Mouse (Mus musculus) small intestine, adult 2 months (tissue): ENCODE data around the gene Pheta2.

Experiments
- CTCF ChIP-seq: fragments of 200-500 bp; IDR thresholded peaks from 2 replicates; pipeline ENCODE4 v1.5.1; 2012; ENCODE audit warnings: low read depth, mild to moderate bottlenecking, control low read depth, inconsistent platforms, low read length, moderate library complexity, mixed read lengths; ENCODE audit not compliant: insufficient replicate concordance, insufficient read length; ENCODE audit errors: extremely low read depth
- POLR2A ChIP-seq: fragments of 200-500 bp; IDR thresholded peaks from 2 replicates; pipeline ENCODE4 v1.6.1; 2012; ENCODE audit warnings: low read depth, mild to moderate bottlenecking, control low read depth, inconsistent platforms, low read length, moderate library complexity

GRCm38 (mm10) chr15:82307107-82307506 lies 31.6 kb upstream of the Pheta2 start:
- TF ChIP-seq CTCF: no peak
- TF ChIP-seq POLR2A: no peak
